Comparison of ENCODE assay signal across 8 mouse cellular contexts in the genomic region with DNA sequence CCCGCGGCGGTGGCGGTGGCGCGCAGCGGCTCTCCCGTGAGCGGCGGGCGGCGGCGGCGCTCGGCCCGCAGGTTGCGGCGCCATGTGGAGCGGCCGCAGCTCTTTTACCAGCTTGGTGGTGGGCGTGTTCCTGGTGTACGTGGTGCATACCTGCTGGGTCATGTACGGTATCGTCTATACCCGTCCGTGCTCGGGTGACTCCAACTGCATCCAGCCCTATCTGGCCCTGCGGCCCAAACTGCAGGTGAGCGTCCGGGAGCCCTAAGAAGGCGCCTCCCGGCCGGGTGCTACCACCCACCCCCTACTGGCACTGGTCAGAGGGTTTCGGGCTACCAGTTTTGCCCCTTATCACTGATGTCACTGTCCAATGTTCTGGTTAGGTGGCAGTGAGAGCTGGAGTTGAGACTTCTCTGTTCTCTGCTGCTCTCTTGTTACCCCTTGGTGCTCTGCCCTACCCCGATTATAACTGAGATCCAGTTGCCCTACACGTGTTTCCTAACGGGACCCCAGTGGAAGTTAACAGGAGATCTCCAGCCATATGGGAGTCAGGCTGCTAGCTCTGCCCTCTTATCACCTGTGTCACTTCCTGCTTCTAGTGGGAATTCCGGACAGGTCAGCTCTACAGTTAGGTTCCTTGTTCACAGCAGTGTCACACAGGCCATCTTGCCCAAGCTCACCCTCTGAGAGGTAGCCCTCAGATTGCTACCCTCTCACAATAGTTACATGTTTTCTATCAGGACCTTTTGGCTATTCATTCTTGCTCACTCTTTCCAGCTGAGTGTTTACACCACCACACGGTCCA. TPM values are rescaled to one million over a fixed set of nuclear protein-coding genes. Genes with fewer than 3 reads are reported as not detected.
DNase-seq lines count a peak whose midpoint lies in the region; ATAC-seq and TF ChIP-seq lines count a peak whose summit lies in the region.

No protein-coding gene starts in this region.

- peak; percentile 86 for ATAC-seq in limb, embryonic 13.5 days (ENCODE audit: low FRiP score, low read depth)
- ATAC-seq in neural tube, embryonic 13.5 days (ENCODE audit: low read depth), result peak; percentile 84

- no peak for TF ChIP-seq POLR2A in kidney, adult 2 months (IDR thresholded peaks at IDR 0.05; ENCODE audit: low read depth, low read length)
- TF ChIP-seq POLR2A in MEL (IDR thresholded peaks at IDR 0.05; ENCODE audit: control insufficient read depth in 1 of 2, insufficient read depth in 1 of 2, low read depth in 1 of 2, low read length in 2 of 2, poor library complexity in 1 of 2), result no peak; a peak in 2 of 4 replicates

- no peaks in the 10 kb centered on the region for H3K9me3 ChIP-seq in MEL (replicated peaks; ENCODE audit: insufficient read depth, low read length)
- H3K9me3 ChIP-seq in erythroblast, embryonic 14.5 days (ENCODE audit: control insufficient read depth, low read length), result no peaks in the 10 kb centered on the region
- no peaks in the 10 kb centered on the region for H3K9me3 ChIP-seq in limb, embryonic 13.5 days
- H3K9me3 ChIP-seq in neural tube, embryonic 13.5 days, result no peaks in the 10 kb centered on the region

- no peak for TF ChIP-seq CTCF in kidney, adult 2 months (conservative IDR thresholded peaks at IDR 0.05; ENCODE audit: insufficient read depth, insufficient read length, low read depth, low read length)
- no peak for TF ChIP-seq CTCF in MEL (IDR thresholded peaks at IDR 0.05 in 2 of 3, conservative IDR thresholded peaks at IDR 0.05 in 1 of 3; ENCODE audit: control insufficient read depth in 1 of 3, insufficient read depth in 1 of 3, low read depth in 2 of 3, low read length in 3 of 3, poor library complexity in 1 of 3, severe bottlenecking in 1 of 3)

- no peaks in the 10 kb centered on the region for H3K27me3 ChIP-seq in kidney, adult 2 months (replicated peaks; ENCODE audit: control insufficient read depth, insufficient read depth, low read length)
- H3K27me3 ChIP-seq in MEL (ENCODE audit: control insufficient read depth in 1 of 2, insufficient read depth in 2 of 2, low read length in 2 of 2), result no peaks in the 10 kb centered on the region
- peaks cover 4% of the 10 kb centered on the region for H3K27me3 ChIP-seq in erythroblast, embryonic 14.5 days (ENCODE audit: control insufficient read depth)
- no peaks in the 10 kb centered on the region for H3K27me3 ChIP-seq in limb, embryonic 13.5 days
- H3K27me3 ChIP-seq in neural tube, embryonic 13.5 days, result no peaks in the 10 kb centered on the region

- no peak for TF ChIP-seq RAD21 in MEL (IDR thresholded peaks at IDR 0.05; ENCODE audit: low read depth, low read length)

- peak; percentile 3 for DNase-seq in kidney, adult 2 months
- DNase-seq in kidney, adult 18-20 months, result no peak
- DNase-seq in MEL (ENCODE audit: low read depth, low spot score), result peak; percentile 52
- no peak for DNase-seq in adrenal gland, postnatal 4 days (ENCODE audit: low spot score in 2 of 2)
- DNase-seq in natural killer cell, adult 2 months (ENCODE audit: low spot score in 2 of 2), result no peak

- no peak; a peak in 1 of 4 replicates for TF ChIP-seq EP300 in MEL (IDR thresholded peaks at IDR 0.05; ENCODE audit: low read depth in 1 of 2, low read length in 2 of 2)

- H3K4me3 ChIP-seq in kidney, adult 2 months (ENCODE audit: insufficient read depth, low read depth, low read length), result peak overlapping the region; percentile 95
- H3K4me3 ChIP-seq in MEL (ENCODE audit: control insufficient read depth in 1 of 2, insufficient read depth in 1 of 2, low read depth in 2 of 2, low read length in 2 of 2), result peak overlapping the region; percentile 93 to 96
- H3K4me3 ChIP-seq in erythroblast, embryonic 14.5 days (replicated peaks), result peak overlapping the region; percentile 91
- H3K4me3 ChIP-seq in limb, embryonic 13.5 days, result peak overlapping the region; percentile 88
- peak overlapping the region; percentile 92 for H3K4me3 ChIP-seq in neural tube, embryonic 13.5 days

- peaks cover 10% of the 10 kb centered on the region for H3K4me1 ChIP-seq in kidney, adult 2 months (ENCODE audit: control insufficient read depth, insufficient read depth, low read length)
- H3K4me1 ChIP-seq in MEL (ENCODE audit: control insufficient read depth in 1 of 2, insufficient read depth in 2 of 2, low read length in 2 of 2), result peaks cover 0 to 13% of the 10 kb centered on the region in 2 experiments; a peak in 2 of 4 replicates
- peaks cover 29% of the 10 kb centered on the region for H3K4me1 ChIP-seq in erythroblast, embryonic 14.5 days (ENCODE audit: control insufficient read depth)
- H3K4me1 ChIP-seq in limb, embryonic 13.5 days, result peaks cover 18% of the 10 kb centered on the region
- peaks cover 27% of the 10 kb centered on the region for H3K4me1 ChIP-seq in neural tube, embryonic 13.5 days (replicated peaks)

- H3K9ac ChIP-seq in MEL (ENCODE audit: control insufficient read depth, low read depth, low read length, poor library complexity, severe bottlenecking), result peak overlapping the region; percentile 86
- peak overlapping the region; percentile 89 for H3K9ac ChIP-seq in limb, embryonic 13.5 days
- peak overlapping the region; percentile 94 for H3K9ac ChIP-seq in neural tube, embryonic 13.5 days

- H3K79me2 ChIP-seq in MEL (ENCODE audit: control insufficient read depth, insufficient read depth, low read length, poor library complexity), result peaks cover 23% of the 10 kb centered on the region

- peak overlapping the region; percentile 92 for H3K4me2 ChIP-seq in limb, embryonic 13.5 days (replicated peaks)
- peak overlapping the region; percentile 98 for H3K4me2 ChIP-seq in neural tube, embryonic 13.5 days

- 2% methylated on average over 39 of the region's 39 CpGs for WGBS in kidney, adult 2 months
- 2% methylated on average over 39 of the region's 39 CpGs for WGBS in limb, embryonic 13.5 days
- 5% methylated on average over 34 of the region's 39 CpGs for WGBS in neural tube, embryonic 13.5 days

- no peak overlapping the region for H3K27ac ChIP-seq in kidney, adult 2 months (ENCODE audit: insufficient read depth, low read depth, low read length)
- peak overlapping the region; percentile 45 for H3K27ac ChIP-seq in MEL (ENCODE audit: control insufficient read depth, low read depth, low read length)
- peak overlapping the region; percentile 6; the same call in 1 of the 2 replicates for H3K27ac ChIP-seq in limb, embryonic 13.5 days
- H3K27ac ChIP-seq in neural tube, embryonic 13.5 days (replicated peaks), result peak overlapping the region; percentile 82

- H3K36me3 ChIP-seq in kidney, adult 2 months (ENCODE audit: control insufficient read depth, insufficient read depth, low read length), result no peaks in the 10 kb centered on the region
- H3K36me3 ChIP-seq in MEL (ENCODE audit: control insufficient read depth in 1 of 2, insufficient read depth in 2 of 2, low read length in 2 of 2), result peaks cover 4 to 8% of the 10 kb centered on the region in 2 experiments
- peaks cover 45% of the 10 kb centered on the region for H3K36me3 ChIP-seq in erythroblast, embryonic 14.5 days (ENCODE audit: control insufficient read depth)
- peaks cover 37% of the 10 kb centered on the region for H3K36me3 ChIP-seq in limb, embryonic 13.5 days
- peaks cover 38% of the 10 kb centered on the region for H3K36me3 ChIP-seq in neural tube, embryonic 13.5 days

TF ChIP-seq in MEL, 35 proteins besides CTCF, POLR2A, EP300 and RAD21 (continues in another document):
- no peak for TF ChIP-seq ZMIZ1 (IDR thresholded peaks at IDR 0.05; ENCODE audit: low read depth, low read length)
- TF ChIP-seq MYC (IDR thresholded peaks at IDR 0.05; ENCODE audit: low read depth, low read length), result peak; percentile 81
- TF ChIP-seq ZKSCAN1 (IDR thresholded peaks at IDR 0.05; ENCODE audit: low read depth, low read length), result no peak
- no peak for TF ChIP-seq ZC3H11A (IDR thresholded peaks at IDR 0.05; ENCODE audit: low read depth, low read length)
- TF ChIP-seq ELF1 (IDR thresholded peaks at IDR 0.05; ENCODE audit: low read depth, low read length), result peak; percentile 22; the same call in 1 of the 2 replicates
- TF ChIP-seq SIN3A (IDR thresholded peaks at IDR 0.05; ENCODE audit: low read length), result no peak
- peak; percentile 37; the same call in 1 of the 2 replicates for TF ChIP-seq MAX (IDR thresholded peaks at IDR 0.05; ENCODE audit: low read length)
- no peak for TF ChIP-seq JUND (IDR thresholded peaks at IDR 0.05; ENCODE audit: low read depth, low read length)
- TF ChIP-seq CHD2 (IDR thresholded peaks at IDR 0.05; ENCODE audit: low read length), result no peak
- TF ChIP-seq BHLHE40 (IDR thresholded peaks at IDR 0.05; ENCODE audit: borderline replicate concordance, low read depth, low read length), result no peak
- no peak for TF ChIP-seq MEF2A (IDR thresholded peaks at IDR 0.05; ENCODE audit: extremely low read depth, insufficient replicate concordance, low read depth, low read length, poor library complexity, severe bottlenecking)
- no peak for TF ChIP-seq MAFK (IDR thresholded peaks at IDR 0.05; ENCODE audit: borderline replicate concordance, low read depth, low read length)
- TF ChIP-seq ETS1 (IDR thresholded peaks at IDR 0.05; ENCODE audit: low read depth, low read length), result no peak
- TF ChIP-seq E2F4 (IDR thresholded peaks at IDR 0.05; ENCODE audit: borderline replicate concordance, low read depth, low read length), result no peak
- no peak for TF ChIP-seq SMC3 (IDR thresholded peaks at IDR 0.05; ENCODE audit: low read depth, low read length)
- no peak for TF ChIP-seq TCF12 (IDR thresholded peaks at IDR 0.05; ENCODE audit: low read depth, low read length)
- TF ChIP-seq USF1 (IDR thresholded peaks at IDR 0.05; ENCODE audit: low read depth, low read length), result no peak

RNA-seq across cellular contexts. Expression of a gene that starts 0.6 kb away (rescaled TPM):
- 174 and 185 TPM in 2 replicates for polyA plus RNA-seq in kidney, adult 2 months (2012; rRNA removed)
- total RNA-seq in MEL (2012; rRNA removed), result 175 and 197 TPM in 2 replicates
- polyA plus RNA-seq in MEL (2012; ENCODE audit: insufficient read depth in 1 of 2, insufficient read length in 2 of 2, low read depth in 1 of 2, low replicate concordance in 2 of 2, missing spikeins in 1 of 2), result 100 to 1,000 TPM; 104 to 201 TPM
- polyA plus RNA-seq in erythroblast, embryonic 14.5 days (2012), result 3.7 TPM in 2 replicates
- polyA plus RNA-seq in limb, embryonic 13.5 days (2015; fragmentation: Nextera tagmentation; extraction: Ambion mirVana), result 132 and 133 TPM in 2 replicates
- 126 and 138 TPM in 2 replicates for polyA plus RNA-seq in neural tube, embryonic 13.5 days (2015; fragmentation: Nextera tagmentation; extraction: Ambion mirVana)
- total RNA-seq in adrenal gland, postnatal 4 days (2021), result 100 to 1,000 TPM; 123 to 130 TPM

RNA-seq across cellular contexts. Expression of a gene that starts 22.4 kb away (rescaled TPM):
- 6.4 and 7.4 TPM in 2 replicates for polyA plus RNA-seq in kidney, adult 2 months (2012; rRNA removed)
- 1.1 and 1.2 TPM in 2 replicates for total RNA-seq in MEL (2012; rRNA removed)
- 1 to 10 TPM in 1 of 2 experiments, not detected in 1; 2.0 TPM for polyA plus RNA-seq in MEL (2012; ENCODE audit: insufficient read depth in 1 of 2, insufficient read length in 2 of 2, low read depth in 1 of 2, low replicate concordance in 2 of 2, missing spikeins in 1 of 2)
- polyA plus RNA-seq in erythroblast, embryonic 14.5 days (2012), result 0.02 TPM in 1 of 2 replicates, not detected in the other
- 9.5 and 10.6 TPM in 2 replicates for polyA plus RNA-seq in limb, embryonic 13.5 days (2015; fragmentation: Nextera tagmentation; extraction: Ambion mirVana)
- 4.8 and 5.3 TPM in 2 replicates for polyA plus RNA-seq in neural tube, embryonic 13.5 days (2015; fragmentation: Nextera tagmentation; extraction: Ambion mirVana)
- 1 to 10 TPM; 9.3 to 9.7 TPM for total RNA-seq in adrenal gland, postnatal 4 days (2021)

Comparison
In these comparisons a context has a peak if more than half of its experiments do, and no peak if none do; other contexts are left out.
1. DNase-seq: peak in kidney, adult 2 months (single experiment) and MEL (single experiment); none in kidney, adult 18-20 months (single experiment), adrenal gland, postnatal 4 days (0 of 2) and natural killer cell, adult 2 months (0 of 2).
2. RNA of a gene that starts 0.6 kb away (polyA plus RNA-seq): 104 to 201 TPM in MEL, 174 to 185 TPM in kidney, adult 2 months, 132 to 133 TPM in limb, embryonic 13.5 days and 126 to 138 TPM in neural tube, embryonic 13.5 days; 3.7 TPM in erythroblast, embryonic 14.5 days; every median in the first group is over 10 times any median in the second.
3. Peak in every context shown above with its lines, with median percentiles within 50 percentile points of each other: H3K4me3 ChIP-seq and H3K9ac ChIP-seq.